Mouse (Mus musculus) inflammation-experienced regulatory T-cells, adult 6 months (primary cell): ENCODE results near the gene Fblim1. TPM values are rescaled to one million over a fixed set of nuclear protein-coding genes. Genes with fewer than 3 reads are reported as not detected.

Source experiments
- ATAC-seq: one replicate; pipeline ENCODE4 v1.8.0; 2017
- polyA plus RNA-seq, 3 experiments: library from polyadenylated mRNA; unstranded; fragments of 100-300 nt; shearing (Covaris generic); gene quantifications; one replicate each; pipeline ENCODE4 v1.2.1; 2017

Gene Fblim1
- under 1 TPM in 1 of 3 experiments, not detected in 2; 0.43 TPM for polyA plus RNA-seq

GRCm38 (mm10) chr4:141605861-141606260, at the start of gene Fblim1:
TSS of gene Fblim1 (minus strand) at chr4:141606096.
- ATAC-seq = no peak

- ATAC-seq = no peak
Observed at GRCm38 (mm10) chr4:141654509-141654908, 48.6 kb upstream of the Fblim1 start.

- no peak for ATAC-seq
Observed at GRCm38 (mm10) chr4:141653813-141654212, 47.9 kb upstream of the Fblim1 start.

GRCm38 (mm10) chr4:141653044-141653443, 47.1 kb upstream of the Fblim1 start:
- ATAC-seq = no peak

- no peak for ATAC-seq
Observed at GRCm38 (mm10) chr4:141651944-141652343, 46.0 kb upstream of the Fblim1 start.

GRCm38 (mm10) chr4:141651286-141651685, 45.4 kb upstream of the Fblim1 start:
- ATAC-seq = no peak

- no peak for ATAC-seq
Observed at GRCm38 (mm10) chr4:141649244-141649643, 43.3 kb upstream of the Fblim1 start.

- no peak for ATAC-seq
Observed at GRCm38 (mm10) chr4:141648262-141648661, 42.4 kb upstream of the Fblim1 start.

- ATAC-seq = no peak
Observed at GRCm38 (mm10) chr4:141647187-141647586, 41.3 kb upstream of the Fblim1 start.

GRCm38 (mm10) chr4:141645988-141646387, 40.1 kb upstream of the Fblim1 start:
- ATAC-seq = no peak

GRCm38 (mm10) chr4:141643118-141643855, 37.4 kb upstream of the Fblim1 start:
- ATAC-seq = no peak

- ATAC-seq = no peak
Observed at GRCm38 (mm10) chr4:141641961-141642811, 36.3 kb upstream of the Fblim1 start.

GRCm38 (mm10) chr4:141641353-141641771, 35.5 kb upstream of the Fblim1 start:
- no peak for ATAC-seq

- no peak for ATAC-seq
Observed at GRCm38 (mm10) chr4:141639474-141639873, 33.6 kb upstream of the Fblim1 start.

GRCm38 (mm10) chr4:141636693-141637092, 30.8 kb upstream of the Fblim1 start:
- no peak for ATAC-seq

GRCm38 (mm10) chr4:141635991-141636390, 30.1 kb upstream of the Fblim1 start:
- no peak for ATAC-seq

- no peak for ATAC-seq
Observed at GRCm38 (mm10) chr4:141632111-141632873, 26.4 kb upstream of the Fblim1 start.

GRCm38 (mm10) chr4:141631250-141631649, 25.4 kb upstream of the Fblim1 start:
- no peak for ATAC-seq

- no peak for ATAC-seq
Observed at GRCm38 (mm10) chr4:141630021-141630420, 24.1 kb upstream of the Fblim1 start.

- no peak for ATAC-seq
Observed at GRCm38 (mm10) chr4:141628661-141629060, 22.8 kb upstream of the Fblim1 start.

- no peak for ATAC-seq
Observed at GRCm38 (mm10) chr4:141627502-141627901, 21.6 kb upstream of the Fblim1 start.

GRCm38 (mm10) chr4:141625774-141626550, 20.1 kb upstream of the Fblim1 start:
- ATAC-seq = no peak
